In genomic region chr15:81989371-81990062, GRCm38 (mm10) we compare ENCODE assay signal across 8 mouse cellular contexts. TPM values are rescaled to one million over a fixed set of nuclear protein-coding genes. Genes with fewer than 3 reads are reported as not detected.
DNase-seq lines count a peak whose midpoint lies in the region; ATAC-seq and TF ChIP-seq lines count a peak whose summit lies in the region.

No protein-coding gene starts in this region.

- intact Hi-C loops in left cerebral cortex, adult 2 months (cut with DNase I): loop anchor here (1.0 to 2.0 kb wide), 2 partner anchors 29 to 51 kb away; partner anchors contain the start of gene Pmm1

- TF ChIP-seq CTCF in left cerebral cortex, adult 2 months (IDR thresholded peaks at IDR 0.05): peak; percentile 89

- ATAC-seq in megakaryocyte, adult 5-6 weeks (ENCODE audit: poor library complexity, severe bottlenecking): peak; percentile 92

- no peak overlapping the region for H3K4me3 ChIP-seq in left cerebral cortex, adult 2 months

- peak; percentile 52 for DNase-seq in T-cell, adult 2 months (ENCODE audit: low spot score)
- peak; percentile 73 to 90 for DNase-seq in cerebellum, postnatal 4 days (ENCODE audit: low spot score in 2 of 2)
- DNase-seq in gastrocnemius, adult 8-10 months (ENCODE audit: low spot score in 2 of 2): peak; percentile 84 to 87
- peak; percentile 83 for DNase-seq in hindlimb bud, embryonic 11.5 days (ENCODE audit: extremely low spot score, low read depth, low spot score)
- peak; percentile 81 for DNase-seq in left cerebral cortex, adult 2 months (ENCODE audit: extremely low spot score in 1 of 2, low spot score in 2 of 2)
- peak; percentile 81 for DNase-seq in right cerebral cortex, adult 18-20 months
- peak; percentile 58 for DNase-seq in urinary bladder, postnatal 10 days (ENCODE audit: low spot score)

- H3K27ac ChIP-seq in left cerebral cortex, adult 2 months: peak overlapping the region; percentile 10; the same call in 1 of the 2 replicates

RNA-seq across cellular contexts. Expression of gene Xrcc6, which starts 1.9 kb away (rescaled TPM):
- total RNA-seq in gastrocnemius, adult 8-10 months (2022): 10 to 100 TPM; 20.6 to 24.5 (median 24.2) TPM
- total RNA-seq in left cerebral cortex, adult 2 months (2021): 10 to 100 TPM; 22.5 to 29.7 TPM
- 28.8 and 36.2 TPM in 2 replicates for total RNA-seq in megakaryocyte, adult 5-6 weeks (2015)
- 82.5 and 83.2 TPM in 2 replicates for total RNA-seq in megakaryocyte, adult 5-6 weeks (2017)

RNA-seq across cellular contexts. Expression of gene 1700029P11Rik, which starts 9.2 kb away (rescaled TPM):
- total RNA-seq in gastrocnemius, adult 8-10 months (2022): not detected
- not detected for total RNA-seq in left cerebral cortex, adult 2 months (2021)
- total RNA-seq in megakaryocyte, adult 5-6 weeks (2015): not detected in 2 replicates
- total RNA-seq in megakaryocyte, adult 5-6 weeks (2017): not detected in 2 replicates

RNA-seq across cellular contexts. Expression of gene Pmm1, which starts 28.8 kb away (rescaled TPM):
- 10 to 100 TPM; 15.6 to 17.9 (median 15.9) TPM for total RNA-seq in gastrocnemius, adult 8-10 months (2022)
- total RNA-seq in left cerebral cortex, adult 2 months (2021): 100 to 1,000 TPM; 199 to 206 TPM
- 10.4 and 10.5 TPM in 2 replicates for total RNA-seq in megakaryocyte, adult 5-6 weeks (2015)
- 5.6 and 5.7 TPM in 2 replicates for total RNA-seq in megakaryocyte, adult 5-6 weeks (2017)

RNA-seq across cellular contexts. Expression of gene Desi1, which starts 44.1 kb away (rescaled TPM):
- total RNA-seq in gastrocnemius, adult 8-10 months (2022): 10 to 100 TPM; 14.9 to 18.4 (median 17.5) TPM
- 10 to 100 TPM; 88.0 to 95.6 TPM for total RNA-seq in left cerebral cortex, adult 2 months (2021)
- total RNA-seq in megakaryocyte, adult 5-6 weeks (2015): 19.1 and 26.3 TPM in 2 replicates
- total RNA-seq in megakaryocyte, adult 5-6 weeks (2017): 2.6 and 3.9 TPM in 2 replicates

RNA-seq across cellular contexts. Expression of gene Csdc2, which starts 53.0 kb away (rescaled TPM):
- total RNA-seq in gastrocnemius, adult 8-10 months (2022): 1 to 10 TPM in 2 of 4 experiments, under 1 TPM in 2; 0.67 to 1.9 (median 0.90) TPM
- 10 to 100 TPM; 91.2 to 97.6 TPM for total RNA-seq in left cerebral cortex, adult 2 months (2021)
- total RNA-seq in megakaryocyte, adult 5-6 weeks (2015): not detected in 2 replicates
- total RNA-seq in megakaryocyte, adult 5-6 weeks (2017): not detected in 2 replicates

Comparison
In these comparisons a context has a peak if more than half of its experiments do, and no peak if none do; other contexts are left out.
1. RNA of gene Pmm1, which starts 28.8 kb away (total RNA-seq): 199 to 206 TPM in left cerebral cortex, adult 2 months; 15.6 to 17.9 TPM in gastrocnemius, adult 8-10 months and 5.6 to 10.5 TPM in megakaryocyte, adult 5-6 weeks; every median in the first group is over 10 times any median in the second.
2. Peak in every context shown above with its lines, with median percentiles within 50 percentile points of each other: DNase-seq.